Mouse (Mus musculus): ENCODE results near the gene Jmjd1c. TPM values are rescaled to one million over a fixed set of nuclear protein-coding genes. Genes with fewer than 3 reads are reported as not detected.

Gene Jmjd1c
- polyA plus RNA-seq, 1 experiment from 2014 or later = 40.8 TPM

- DNase-seq (ENCODE audit: low spot score) = no peak
- no peak overlapping the region for H3K4me2 ChIP-seq (ENCODE audit: low read length)
- no peaks in the 10 kb centered on the region for H3K9me3 ChIP-seq (replicated peaks; ENCODE audit: low read length)
- 54% methylated on average over 7 of the region's 7 CpGs for WGBS
- ATAC-seq (replicated peaks; ENCODE audit: low FRiP score, low read depth) = no peak
- peak overlapping the region; percentile 36; the same call in 1 of the 2 replicates for H3K27ac ChIP-seq
- no peaks in the 10 kb centered on the region for H3K36me3 ChIP-seq (ENCODE audit: insufficient read depth, low read length)
- no peak overlapping the region for H3K4me3 ChIP-seq (replicated peaks; ENCODE audit: low read depth, low read length)
- TF ChIP-seq CTCF (IDR thresholded peaks at IDR 0.05; ENCODE audit: low read depth) = no peak
- H3K27me3 ChIP-seq (ENCODE audit: insufficient read depth, low read length) = no peaks in the 10 kb centered on the region
- peaks cover 4% of the 10 kb centered on the region for H3K4me1 ChIP-seq (replicated peaks; ENCODE audit: insufficient read depth, low read length)
- no peak overlapping the region for H3K9ac ChIP-seq (ENCODE audit: low read depth, low read length)
These were observed 37.6 kb upstream of the Jmjd1c start for GRCm38 (mm10) chr10:67058297-67058696.

GRCm38 (mm10) chr10:67058702-67059101 is 37.2 kb upstream of the Jmjd1c start:
- ATAC-seq (replicated peaks; ENCODE audit: low FRiP score, low read depth) (no peak), DNase-seq (ENCODE audit: low spot score) (no peak)
- no peaks in the 10 kb centered on the region for H3K9me3 ChIP-seq (replicated peaks; ENCODE audit: low read length)
- no peaks in the 10 kb centered on the region for H3K27me3 ChIP-seq (ENCODE audit: insufficient read depth, low read length)
- H3K9ac ChIP-seq (ENCODE audit: low read depth, low read length) = no peak overlapping the region
- 56% methylated on average over 6 of the region's 6 CpGs for WGBS
- no peak overlapping the region for H3K4me2 ChIP-seq (ENCODE audit: low read length)
- H3K4me1 ChIP-seq (replicated peaks; ENCODE audit: insufficient read depth, low read length) = no peaks in the 10 kb centered on the region
- TF ChIP-seq CTCF (IDR thresholded peaks at IDR 0.05; ENCODE audit: low read depth) = no peak
- 0 out of 2 replicates have a peak overlapping the region, but pooled peaks have one; percentile 25 for H3K27ac ChIP-seq
- no peak overlapping the region for H3K4me3 ChIP-seq (replicated peaks; ENCODE audit: low read depth, low read length)
- H3K36me3 ChIP-seq (ENCODE audit: insufficient read depth, low read length) = no peaks in the 10 kb centered on the region

- H3K4me2 ChIP-seq (ENCODE audit: low read length) = no peak overlapping the region
- no peak for DNase-seq (ENCODE audit: low spot score)
These were observed 34.5 kb upstream of the Jmjd1c start for GRCm38 (mm10) chr10:67061367-67061801.

GRCm38 (mm10) chr10:67061823-67062222 is 34.1 kb upstream of the Jmjd1c start:
- TF ChIP-seq CTCF (IDR thresholded peaks at IDR 0.05; ENCODE audit: low read depth) = no peak
- WGBS = 49% methylated on average over 4 of the region's 4 CpGs
- Histone ChIP-seq H3K4me2 (ENCODE audit: low read length) (no peak overlapping the region), H3K27me3 (ENCODE audit: insufficient read depth, low read length) (no peaks in the 10 kb centered on the region), H3K9ac (ENCODE audit: low read depth, low read length) (no peak overlapping the region), H3K9me3 (replicated peaks; ENCODE audit: low read length) (no peaks in the 10 kb centered on the region), H3K4me1 (replicated peaks; ENCODE audit: insufficient read depth, low read length) (no peaks in the 10 kb centered on the region), H3K36me3 (ENCODE audit: insufficient read depth, low read length) (no peaks in the 10 kb centered on the region), H3K27ac (no peak overlapping the region), H3K4me3 (replicated peaks; ENCODE audit: low read depth, low read length) (no peak overlapping the region)
- ATAC-seq (replicated peaks; ENCODE audit: low FRiP score, low read depth) (no peak), DNase-seq (ENCODE audit: low spot score) (peak; percentile 12)

More at GRCm38 (mm10) chr10:67061367-67061801, 34.5 kb upstream of the Jmjd1c start:
- ATAC-seq (replicated peaks; ENCODE audit: low FRiP score, low read depth) = no peak
- no peak overlapping the region for H3K27ac ChIP-seq
- 66% methylated on average over 10 of the region's 10 CpGs for WGBS
- no peaks in the 10 kb centered on the region for H3K9me3 ChIP-seq (replicated peaks; ENCODE audit: low read length)
- H3K36me3 ChIP-seq (ENCODE audit: insufficient read depth, low read length) = no peaks in the 10 kb centered on the region
- no peaks in the 10 kb centered on the region for H3K4me1 ChIP-seq (replicated peaks; ENCODE audit: insufficient read depth, low read length)
- no peak overlapping the region for H3K4me3 ChIP-seq (replicated peaks; ENCODE audit: low read depth, low read length)
- H3K27me3 ChIP-seq (ENCODE audit: insufficient read depth, low read length) = no peaks in the 10 kb centered on the region
- no peak for TF ChIP-seq CTCF (IDR thresholded peaks at IDR 0.05; ENCODE audit: low read depth)
- H3K9ac ChIP-seq (ENCODE audit: low read depth, low read length) = no peak overlapping the region

GRCm38 (mm10) chr10:67065277-67065887 is 30.5 kb upstream of the Jmjd1c start:
- Histone ChIP-seq H3K27ac (no peak overlapping the region), H3K9ac (ENCODE audit: low read depth, low read length) (no peak overlapping the region), H3K4me3 (replicated peaks; ENCODE audit: low read depth, low read length) (no peak overlapping the region), H3K4me1 (replicated peaks; ENCODE audit: insufficient read depth, low read length) (no peaks in the 10 kb centered on the region), H3K36me3 (ENCODE audit: insufficient read depth, low read length) (no peaks in the 10 kb centered on the region), H3K4me2 (ENCODE audit: low read length) (no peak overlapping the region), H3K9me3 (replicated peaks; ENCODE audit: low read length) (no peaks in the 10 kb centered on the region), H3K27me3 (ENCODE audit: insufficient read depth, low read length) (no peaks in the 10 kb centered on the region)
- DNase-seq (ENCODE audit: low spot score) (no peak), ATAC-seq (replicated peaks; ENCODE audit: low FRiP score, low read depth) (no peak)
- WGBS = 69% methylated on average over 7 of the region's 7 CpGs
- TF ChIP-seq CTCF (IDR thresholded peaks at IDR 0.05; ENCODE audit: low read depth) = no peak

- H3K4me3 ChIP-seq (replicated peaks; ENCODE audit: low read depth, low read length) = no peak overlapping the region
- DNase-seq (ENCODE audit: low spot score) (no peak), ATAC-seq (replicated peaks; ENCODE audit: low FRiP score, low read depth) (no peak)
- H3K4me1 ChIP-seq (replicated peaks; ENCODE audit: insufficient read depth, low read length) = no peaks in the 10 kb centered on the region
- no peak overlapping the region for H3K9ac ChIP-seq (ENCODE audit: low read depth, low read length)
- H3K4me2 ChIP-seq (ENCODE audit: low read length) = no peak overlapping the region
- no peaks in the 10 kb centered on the region for H3K36me3 ChIP-seq (ENCODE audit: insufficient read depth, low read length)
- H3K27me3 ChIP-seq (ENCODE audit: insufficient read depth, low read length) = no peaks in the 10 kb centered on the region
- H3K27ac ChIP-seq = no peak overlapping the region
- 63% methylated on average over 5 of the region's 5 CpGs for WGBS
- no peaks in the 10 kb centered on the region for H3K9me3 ChIP-seq (replicated peaks; ENCODE audit: low read length)
- no peak for TF ChIP-seq CTCF (IDR thresholded peaks at IDR 0.05; ENCODE audit: low read depth)
These were observed 30.0 kb upstream of the Jmjd1c start for GRCm38 (mm10) chr10:67065927-67066326.

GRCm38 (mm10) chr10:67066421-67066820 is 29.5 kb upstream of the Jmjd1c start:
- Histone ChIP-seq H3K4me2 (ENCODE audit: low read length) (no peak overlapping the region), H3K9me3 (replicated peaks; ENCODE audit: low read length) (no peaks in the 10 kb centered on the region), H3K9ac (ENCODE audit: low read depth, low read length) (no peak overlapping the region), H3K27ac (no peak overlapping the region), H3K27me3 (ENCODE audit: insufficient read depth, low read length) (no peaks in the 10 kb centered on the region), H3K36me3 (ENCODE audit: insufficient read depth, low read length) (no peaks in the 10 kb centered on the region), H3K4me3 (replicated peaks; ENCODE audit: low read depth, low read length) (no peak overlapping the region), H3K4me1 (replicated peaks; ENCODE audit: insufficient read depth, low read length) (no peaks in the 10 kb centered on the region)
- DNase-seq (ENCODE audit: low spot score) = no peak
- TF ChIP-seq CTCF (IDR thresholded peaks at IDR 0.05; ENCODE audit: low read depth) = no peak
- ATAC-seq (replicated peaks; ENCODE audit: low FRiP score, low read depth) = no peak
- 78% methylated on average over 3 of the region's 3 CpGs for WGBS
